Mouse (Mus musculus) liver, adult 2 months (tissue): ENCODE data around the gene Kcnj1.

Experiments
- CTCF ChIP-seq: fragments of 200-500 bp; IDR thresholded peaks from 2 replicates; pipeline ENCODE4 v1.5.1; 2011; ENCODE audit warnings: low read depth, low read length, control low read depth
- POLR2A ChIP-seq: fragments of 200-500 bp; IDR thresholded peaks from 2 replicates; pipeline ENCODE4 v1.6.1; 2011; ENCODE audit warnings: low read length, control low read depth; ENCODE audit not compliant: insufficient read depth; ENCODE audit errors: extremely low read depth

DNA sequence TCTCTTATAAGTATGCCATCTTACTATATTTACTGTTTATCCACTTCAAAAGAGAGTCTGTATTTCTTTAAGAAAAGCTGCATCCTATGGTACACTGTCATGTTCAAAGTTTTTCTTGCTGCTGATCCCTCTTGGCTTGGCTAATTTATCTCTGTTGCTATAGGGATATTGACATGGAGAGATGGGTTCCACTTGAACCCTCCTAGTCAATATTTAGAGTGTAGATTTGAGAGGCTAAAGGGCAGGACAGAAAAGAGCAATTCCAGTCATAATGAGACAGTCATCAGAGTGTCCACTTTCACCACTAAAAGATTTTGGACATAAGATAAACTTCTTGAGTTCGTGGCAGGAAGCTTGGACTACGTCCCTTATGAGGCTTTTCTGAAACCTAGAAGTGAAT lies 27.9 kb downstream of the Kcnj1 start:
- TF ChIP-seq CTCF (no peak), POLR2A (no peak)
